Mouse (Mus musculus): Measurements from ENCODE around the gene Eif3g.

DNA sequence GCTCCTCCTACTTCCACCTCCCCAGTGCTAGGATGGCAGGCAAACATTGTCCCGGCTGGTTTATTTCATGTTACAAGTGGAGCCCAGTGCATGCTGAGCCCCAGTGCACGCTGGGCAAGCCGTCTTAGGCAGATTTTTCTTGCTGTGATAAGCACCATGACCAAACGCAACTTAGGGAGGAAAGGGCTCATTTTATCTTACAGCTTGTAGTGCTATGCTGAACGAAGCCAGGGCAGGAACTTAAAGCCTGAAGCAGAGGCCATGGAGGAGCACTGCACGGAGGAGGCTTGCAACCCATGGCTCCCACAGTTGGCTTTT lies 3.7 kb upstream of the Eif3g start:
- no peak for TF ChIP-seq CTCF (IDR thresholded peaks at IDR 0.05; ENCODE audit: low read depth)
- TF ChIP-seq EP300 (IDR thresholded peaks at IDR 0.05; ENCODE audit: low read depth), result no peak
